Mouse (Mus musculus) forebrain, embryonic 16.5 days (tissue): Measurements from ENCODE around the gene Phc3. TPM values are rescaled to one million over a fixed set of nuclear protein-coding genes. Genes with fewer than 3 reads are reported as not detected.

ENCODE experiments used
- ATAC-seq: fragments of 200-750 bp; cut with Nextera tagmentation; 2 replicates; pipeline ENCODE4 v1.8.0; 2017; ENCODE audit warnings: mild to moderate bottlenecking, moderate library complexity
- H3K27ac ChIP-seq: fragments of 300-500 bp; sonication (generic); 2 replicates; pipeline ENCODE4 v1.5.1; 2014; ENCODE audit warnings: low read length, control low read depth
- H3K27me3 ChIP-seq: fragments of 300-500 bp; sonication (generic); replicated peaks from 2 replicates; pipeline ENCODE4 v1.6.1; 2014; ENCODE audit warnings: low read length; ENCODE audit not compliant: control insufficient read depth, insufficient read depth
- H3K36me3 ChIP-seq: fragments of 300-500 bp; sonication (generic); 2 replicates; pipeline ENCODE4 v1.6.1; 2014; ENCODE audit not compliant: control insufficient read depth, insufficient read depth
- H3K4me1 ChIP-seq: fragments of 300-500 bp; sonication (generic); replicated peaks from 2 replicates; pipeline ENCODE4 v1.6.1; 2014; ENCODE audit warnings: low read length; ENCODE audit not compliant: control insufficient read depth, insufficient read depth
- H3K4me2 ChIP-seq: fragments of 300-500 bp; sonication (generic); 2 replicates; pipeline ENCODE4 v1.6.1; 2014; ENCODE audit warnings: mild to moderate bottlenecking, low read length, control low read depth
- H3K4me3 ChIP-seq: fragments of 300-500 bp; sonication (generic); replicated peaks from 2 replicates; pipeline ENCODE4 v1.5.1; 2014; ENCODE audit warnings: mild to moderate bottlenecking, low read length, control low read depth
- H3K9ac ChIP-seq: fragments of 300-500 bp; sonication (generic); replicated peaks from 2 replicates; pipeline ENCODE4 v1.6.1; 2014; ENCODE audit warnings: low read depth, low read length, control low read depth
- H3K9me3 ChIP-seq: fragments of 300-500 bp; sonication (generic); 2 replicates; pipeline ENCODE4 v1.6.1; 2016; ENCODE audit warnings: low read length; ENCODE audit not compliant: control insufficient read depth
- WGBS: fragments of 180-500 bp; shearing (Covaris S2); extraction: QIAGEN DNeasy Blood & Tissue Kit; methylation state at CpG from one replicate; pipeline ENCODE4 v1.1.7; 2014; 5-methylcytosine and 5-hydroxymethylcytosine counted together
- polyA plus RNA-seq: library from polyadenylated mRNA; unstranded; fragments of >200 nt; fragmentation: Nextera tagmentation; extraction: Ambion mirVana; gene quantifications from 2 replicates; pipeline ENCODE4 v1.2.1, GENCODE M21; 2015

Gene Phc3
- polyA plus RNA-seq, 1 experiment from 2014 or later = 8.5 TPM

DNA sequence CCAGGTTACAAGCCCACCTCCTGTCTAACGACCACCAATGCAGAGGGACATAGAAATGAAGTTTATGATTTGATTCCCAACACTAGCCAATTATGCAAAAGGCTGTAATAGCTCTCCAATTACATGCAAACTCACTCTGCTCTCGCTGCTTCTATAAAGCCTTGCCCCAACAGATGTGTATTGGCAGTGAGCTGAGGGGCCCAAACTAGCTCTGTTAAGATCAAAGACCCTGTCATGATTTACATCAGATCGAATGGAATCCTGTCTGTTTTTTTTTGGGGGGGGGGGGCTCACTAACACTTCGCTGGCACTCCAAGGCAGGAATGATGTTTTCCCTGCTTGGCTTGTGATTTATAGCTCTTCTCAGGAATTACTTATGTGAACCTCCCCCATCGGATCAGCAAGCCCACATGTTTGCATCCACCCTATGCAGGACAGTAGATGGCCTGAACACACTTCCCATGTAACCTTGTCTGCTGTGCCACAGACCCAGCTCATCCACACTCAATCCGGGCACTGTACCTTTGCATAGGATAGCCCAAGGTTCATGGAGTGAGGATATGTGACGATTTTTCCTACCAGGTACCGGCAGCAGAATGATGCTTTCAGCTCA, 13.8 kb upstream of the Phc3 start:
- Histone ChIP-seq H3K36me3 (no peaks in the 10 kb centered on the region), H3K27ac (no peak overlapping the region), H3K9ac (no peak overlapping the region), H3K4me3 (no peak overlapping the region), H3K4me1 (no peaks in the 10 kb centered on the region), H3K4me2 (no peak overlapping the region), H3K9me3 (no peaks in the 10 kb centered on the region), H3K27me3 (no peaks in the 10 kb centered on the region)
- ATAC-seq = no peak
- 66% methylated on average over 8 of the region's 8 CpGs for WGBS

GRCm38 (mm10) chr3:30981616-30982380, 12.6 kb upstream of the Phc3 start:
- H3K27me3 ChIP-seq = no peaks in the 10 kb centered on the region

DNA sequence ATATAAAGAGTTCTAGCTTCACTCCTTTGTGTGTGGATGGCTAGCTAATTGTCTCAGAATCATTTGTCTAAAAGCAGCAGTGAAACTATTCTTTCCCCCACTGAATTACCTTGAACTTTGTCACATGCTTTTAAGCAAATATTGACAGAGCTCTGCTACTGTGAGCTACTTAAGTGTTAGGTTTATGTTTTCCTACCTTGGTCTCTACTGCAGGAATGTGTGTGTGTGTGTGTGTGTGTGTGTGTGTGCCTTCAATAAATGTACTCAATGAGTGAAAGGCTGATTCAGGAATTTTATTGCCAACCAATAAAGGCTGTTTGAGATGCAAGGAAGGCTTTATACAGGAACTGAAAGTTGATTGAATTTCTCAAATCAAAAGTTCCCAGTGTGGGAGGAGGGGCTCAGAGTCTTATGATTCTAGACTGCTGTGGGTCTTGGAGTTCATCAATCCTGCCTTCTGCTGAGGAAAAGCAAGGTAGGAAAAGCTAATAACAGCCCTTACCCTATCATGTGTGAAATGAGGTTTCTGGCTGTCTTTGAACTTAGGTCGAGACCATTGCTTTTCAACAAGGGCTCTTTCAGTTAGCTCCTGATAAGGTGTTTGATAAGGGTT, 7.9 kb upstream of the Phc3 start:
- Histone ChIP-seq H3K36me3 (no peaks in the 10 kb centered on the region), H3K9ac (no peak overlapping the region), H3K4me1 (no peaks in the 10 kb centered on the region), H3K4me2 (no peak overlapping the region), H3K4me3 (no peak overlapping the region), H3K27ac (no peak overlapping the region), H3K27me3 (no peaks in the 10 kb centered on the region), H3K9me3 (no peaks in the 10 kb centered on the region)
- 70% methylated on average over 1 of the region's 1 CpGs for WGBS
- ATAC-seq = no peak

More at GRCm38 (mm10) chr3:30981616-30982380, 12.6 kb upstream of the Phc3 start:
- Histone ChIP-seq H3K4me2 (no peak overlapping the region), H3K9me3 (no peaks in the 10 kb centered on the region), H3K36me3 (no peaks in the 10 kb centered on the region), H3K4me3 (no peak overlapping the region), H3K9ac (no peak overlapping the region), H3K27ac (no peak overlapping the region), H3K4me1 (no peaks in the 10 kb centered on the region)
- no peak for ATAC-seq
- WGBS = 76% methylated on average over 5 of the region's 5 CpGs

DNA sequence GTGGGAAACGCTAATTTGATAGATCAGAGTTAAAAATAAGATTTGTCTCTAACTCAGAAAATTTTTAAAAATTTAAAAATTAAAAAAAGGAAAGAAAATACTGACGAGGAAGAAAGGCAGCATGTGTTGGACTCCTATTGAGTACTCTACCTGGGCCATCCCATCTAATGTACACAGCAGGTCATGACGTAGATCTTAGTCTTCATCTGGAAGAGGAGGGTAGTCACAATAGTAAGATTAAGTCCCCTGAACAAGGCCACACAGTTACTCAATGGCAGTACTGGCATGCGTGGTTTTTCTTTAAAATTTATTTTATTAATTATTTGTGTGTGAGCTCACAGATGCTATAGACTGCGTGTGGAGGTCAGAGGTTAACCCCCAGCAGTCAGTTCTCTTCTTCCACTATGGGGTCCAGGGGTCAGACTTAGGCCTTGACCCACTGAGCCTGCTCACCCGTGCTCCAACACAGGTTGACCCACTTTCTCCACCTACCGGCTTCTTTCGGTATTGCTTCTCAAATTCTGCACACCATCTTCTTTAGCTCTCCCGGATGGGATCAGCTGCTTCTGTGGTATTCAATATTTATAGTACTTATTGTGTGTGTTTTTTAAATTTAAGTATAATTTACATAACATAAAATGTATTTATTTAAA, 6.0 kb upstream of the Phc3 start:
- no peak overlapping the region for H3K27ac ChIP-seq
- 39% methylated on average over 9 of the region's 9 CpGs for WGBS
- H3K9me3 ChIP-seq = no peaks in the 10 kb centered on the region
- H3K27me3 ChIP-seq = no peaks in the 10 kb centered on the region
- peak; percentile 67 for ATAC-seq
- H3K4me3 ChIP-seq = no peak overlapping the region
- no peaks in the 10 kb centered on the region for H3K4me1 ChIP-seq
- H3K9ac ChIP-seq = no peak overlapping the region
- no peaks in the 10 kb centered on the region for H3K36me3 ChIP-seq
- H3K4me2 ChIP-seq = no peak overlapping the region

DNA sequence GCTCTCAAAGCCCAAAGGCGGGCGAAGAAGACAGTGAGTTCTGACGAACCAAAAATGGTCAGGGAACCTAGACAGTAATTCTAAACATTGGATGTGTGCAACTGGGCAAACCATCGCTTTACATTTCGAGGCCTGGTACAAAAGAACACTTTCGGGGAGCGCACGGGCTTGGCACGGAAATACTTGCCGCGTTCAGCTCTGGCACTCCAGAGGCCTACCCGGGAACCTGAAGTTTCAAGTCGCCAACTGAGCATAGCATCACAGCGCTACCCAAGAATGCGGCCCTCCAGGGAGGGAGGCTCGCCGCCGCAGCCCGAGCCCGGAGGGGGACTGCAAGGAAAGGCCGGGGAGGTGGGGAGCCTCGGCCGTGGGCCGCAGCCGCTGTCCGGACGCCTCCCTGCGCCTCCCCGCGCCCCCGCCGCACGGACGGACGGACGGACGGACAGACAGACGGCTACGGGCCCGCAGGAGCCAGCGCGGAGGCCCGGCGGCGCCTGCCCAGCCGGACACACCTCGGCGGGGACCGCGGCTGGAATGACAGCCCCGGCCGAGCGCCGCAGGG, 603 bp downstream of the Phc3 start:
- peak overlapping the region; percentile 87 for H3K9ac ChIP-seq
- H3K36me3 ChIP-seq = peaks cover 1% of the 10 kb centered on the region; the same call in 1 of the 2 replicates
- peak overlapping the region; percentile 93 for H3K27ac ChIP-seq
- no peaks in the 10 kb centered on the region for H3K9me3 ChIP-seq
- ATAC-seq = peak; percentile 78
- peak overlapping the region; percentile 96 for H3K4me3 ChIP-seq
- H3K4me2 ChIP-seq = peak overlapping the region; percentile 76
- peaks cover 10% of the 10 kb centered on the region for H3K4me1 ChIP-seq
- under 1% methylated on average over 46 of the region's 54 CpGs for WGBS
- no peaks in the 10 kb centered on the region for H3K27me3 ChIP-seq

- no peak overlapping the region for H3K4me2 ChIP-seq
- H3K36me3 ChIP-seq = peaks cover 16% of the 10 kb centered on the region
- peaks cover 10% of the 10 kb centered on the region for H3K4me1 ChIP-seq
- ATAC-seq = no peak
- H3K27ac ChIP-seq = no peak overlapping the region
- no peak overlapping the region for H3K9ac ChIP-seq
- H3K27me3 ChIP-seq = no peaks in the 10 kb centered on the region
- no peaks in the 10 kb centered on the region for H3K9me3 ChIP-seq
- no peak overlapping the region for H3K4me3 ChIP-seq
- 94% methylated on average over 13 of the region's 13 CpGs for WGBS
Observed at GRCm38 (mm10) chr3:30965644-30966043, 3.6 kb downstream of the Phc3 start.

- Histone ChIP-seq H3K9me3 (no peaks in the 10 kb centered on the region), H3K27ac (no peak overlapping the region), H3K27me3 (no peaks in the 10 kb centered on the region), H3K4me2 (no peak overlapping the region), H3K9ac (no peak overlapping the region), H3K4me1 (peaks cover 8% of the 10 kb centered on the region), H3K36me3 (peaks cover 16% of the 10 kb centered on the region), H3K4me3 (no peak overlapping the region)
- ATAC-seq = no peak
- WGBS = 86% methylated on average over 3 of the region's 3 CpGs
Observed at GRCm38 (mm10) chr3:30964216-30964615, 5.0 kb downstream of the Phc3 start.

DNA sequence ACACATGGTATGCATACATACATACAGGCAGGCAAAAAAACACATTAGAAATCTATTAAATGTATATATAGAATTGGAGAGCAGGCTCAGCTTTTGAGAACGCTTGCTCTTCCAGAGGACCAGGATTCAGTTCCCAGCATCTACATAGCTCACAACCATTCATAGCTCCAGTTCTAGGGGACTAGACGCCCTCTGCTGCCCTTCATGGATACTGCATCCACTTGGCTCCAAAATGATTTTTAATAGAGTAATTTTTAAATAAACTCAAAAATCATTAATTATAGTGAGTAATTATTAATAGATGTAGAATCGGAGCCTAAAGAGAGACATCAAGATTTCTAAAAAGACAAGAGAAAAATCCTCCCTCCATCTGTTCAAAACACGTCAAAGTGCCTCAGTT, 6.1 kb downstream of the Phc3 start:
- H3K4me2 ChIP-seq = no peak overlapping the region
- no peak for ATAC-seq
- peaks cover 4% of the 10 kb centered on the region for H3K4me1 ChIP-seq
- H3K27ac ChIP-seq = no peak overlapping the region
- no peaks in the 10 kb centered on the region for H3K27me3 ChIP-seq
- H3K36me3 ChIP-seq = peaks cover 23% of the 10 kb centered on the region
- no peak overlapping the region for H3K4me3 ChIP-seq
- no peak overlapping the region for H3K9ac ChIP-seq
- H3K9me3 ChIP-seq = no peaks in the 10 kb centered on the region
- 94% methylated on average over 4 of the region's 4 CpGs for WGBS
